Mouse (Mus musculus) activated CD4-positive, CD25-positive, alpha-beta regulatory T cell, adult 4 months (primary cell): Measurements from ENCODE around the gene Zfp51. TPM values are rescaled to one million over a fixed set of nuclear protein-coding genes. Genes with fewer than 3 reads are reported as not detected.

Experiments used
- polyA plus RNA-seq, 2 experiments: library from polyadenylated mRNA; unstranded; fragments of 100-300 nt; shearing (Covaris generic); gene quantifications; one replicate each; pipeline ENCODE4 v1.2.1; 2017

Gene Zfp51
- polyA plus RNA-seq, 2 experiments from 2014 or later, result 36.2 to 41.1 TPM

Other genes with a start within 250 kb of the Zfp51 start
- not detected for gene Vmn1r234, start 224.3 kb upstream of the Zfp51 start, polyA plus RNA-seq
- under 1 TPM in 1 of 2 experiments, not detected in 1; 0.30 TPM for gene Vmn1r235, start 194.0 kb upstream of the Zfp51 start, polyA plus RNA-seq
- not detected for gene Vmn1r236, start 167.4 kb upstream of the Zfp51 start, polyA plus RNA-seq
- not detected for gene Vmn1r237, start 138.5 kb upstream of the Zfp51 start, polyA plus RNA-seq
- 10 to 100 TPM; 19.2 to 22.9 TPM for gene Zfp677, start 66.6 kb upstream of the Zfp51 start, polyA plus RNA-seq
- 10 to 100 TPM; 10.5 to 11.8 TPM for gene Zfp54, start 27.1 kb upstream of the Zfp51 start, polyA plus RNA-seq
- 10 to 100 TPM; 31.8 to 32.9 TPM for gene Zfp53, start 38.6 kb downstream of the Zfp51 start, polyA plus RNA-seq
- 10 to 100 TPM; 16.5 to 20.0 TPM for gene Zfp52, start 85.2 kb downstream of the Zfp51 start, polyA plus RNA-seq
- 1 to 10 TPM; 2.6 to 7.1 TPM for gene Zfp948, start 116.6 kb downstream of the Zfp51 start, polyA plus RNA-seq
- gene Zfp983, start 200.2 kb downstream of the Zfp51 start, polyA plus RNA-seq, result 10 to 100 TPM in 1 of 2 experiments, 1 to 10 TPM in 1; 9.9 to 15.3 TPM
- 10 to 100 TPM; 16.1 to 17.7 TPM for gene Gm10226, start 241.5 kb downstream of the Zfp51 start, polyA plus RNA-seq